ENCODE assay signal across 21 mouse cellular contexts in genomic region chr13:13463949-13464348, GRCm38 (mm10). TPM values are rescaled to one million over a fixed set of nuclear protein-coding genes. Genes with fewer than 3 reads are reported as not detected.
DNase-seq lines count a peak whose midpoint lies in the region; ATAC-seq and TF ChIP-seq lines count a peak whose summit lies in the region.
"Had no signal": no experiment of that assay in that cellular context is flagged by ENCODE, and none has a peak within 500 bp of the region (broad histone marks: within the 10 kb centered on the region; RNA-seq: fewer than 3 reads in every experiment).

No protein-coding gene starts in this region.

- peaks cover 16% of the 10 kb centered on the region for H3K4me1 ChIP-seq in heart, embryonic 15.5 days (replicated peaks)
- H3K4me1 ChIP-seq in intestine, embryonic 16.5 days (ENCODE audit: control insufficient read depth, insufficient read depth, low read length), result no peaks in the 10 kb centered on the region
- H3K4me1 ChIP-seq in liver, embryonic 13.5 days (replicated peaks), result 0 out of 2 replicates have a peak, but pooled peaks cover 15% of the 10 kb centered on the region
- peaks cover 10% of the 10 kb centered on the region; the same call in 1 of the 2 replicates for H3K4me1 ChIP-seq in liver, postnatal 0 days (ENCODE audit: insufficient read depth)
- no peaks in the 10 kb centered on the region for H3K4me1 ChIP-seq in thymus, adult 2 months (replicated peaks; ENCODE audit: control insufficient read depth, insufficient read depth, low read length)
- H3K4me1 ChIP-seq: forebrain, embryonic 13.5 days had no signal

- H3K27me3 ChIP-seq in heart, embryonic 15.5 days, result no peaks in the 10 kb centered on the region
- H3K27me3 ChIP-seq in intestine, embryonic 16.5 days (replicated peaks; ENCODE audit: control insufficient read depth, insufficient read depth, low read length), result no peaks in the 10 kb centered on the region
- H3K27me3 ChIP-seq in liver, embryonic 13.5 days, result no peaks in the 10 kb centered on the region
- H3K27me3 ChIP-seq in liver, postnatal 0 days (ENCODE audit: insufficient read depth, low read length), result no peaks in the 10 kb centered on the region
- no peaks in the 10 kb centered on the region for H3K27me3 ChIP-seq in thymus, adult 2 months (ENCODE audit: control insufficient read depth, insufficient read depth, low read length)
- H3K27me3 ChIP-seq: embryonic facial prominence, embryonic 13.5 days; forebrain, embryonic 13.5 days; hindbrain, embryonic 15.5 days had no signal

- no peak overlapping the region for H3K9ac ChIP-seq in heart, embryonic 15.5 days
- no peak overlapping the region for H3K9ac ChIP-seq in intestine, embryonic 16.5 days (ENCODE audit: low read depth, low read length)
- H3K9ac ChIP-seq in liver, embryonic 13.5 days, result no peak overlapping the region
- no peak overlapping the region for H3K9ac ChIP-seq in liver, postnatal 0 days (replicated peaks)
- H3K9ac ChIP-seq: embryonic facial prominence, embryonic 13.5 days; forebrain, embryonic 13.5 days; forebrain, postnatal 0 days; hindbrain, embryonic 15.5 days had no signal

- H3K9me3 ChIP-seq in heart, embryonic 15.5 days (replicated peaks), result no peaks in the 10 kb centered on the region
- H3K9me3 ChIP-seq in intestine, embryonic 16.5 days (ENCODE audit: control insufficient read depth, low read length), result no peaks in the 10 kb centered on the region
- H3K9me3 ChIP-seq in liver, embryonic 13.5 days (replicated peaks), result no peaks in the 10 kb centered on the region
- H3K9me3 ChIP-seq in liver, postnatal 0 days (ENCODE audit: low read length), result no peaks in the 10 kb centered on the region
- H3K9me3 ChIP-seq: embryonic facial prominence, embryonic 13.5 days; forebrain, embryonic 13.5 days; heart, embryonic 10.5 days; hindbrain, embryonic 15.5 days had no signal

- intact Hi-C loops in heart, postnatal 14 days (cut with DNase I), result no loop called here

- 70% methylated on average over 3 of the region's 3 CpGs for WGBS in heart, embryonic 15.5 days
- 89% methylated on average over 3 of the region's 3 CpGs for WGBS in intestine, embryonic 16.5 days
- 63% methylated on average over 3 of the region's 3 CpGs for WGBS in liver, embryonic 13.5 days (ENCODE audit: insufficient replicate concordance)
- WGBS in liver, postnatal 0 days (ENCODE audit: insufficient replicate concordance), result 48% methylated on average over 3 of the region's 3 CpGs
- WGBS in thymus, adult 2 months, result 95% methylated on average over 3 of the region's 3 CpGs

- TF ChIP-seq CTCF in liver, postnatal 0 days (IDR thresholded peaks at IDR 0.05; ENCODE audit: low read depth), result no peak
- no peak for TF ChIP-seq CTCF in thymus, adult 2 months (IDR thresholded peaks at IDR 0.05; ENCODE audit: borderline replicate concordance, control insufficient read depth, extremely low read depth, insufficient read depth, low read length, poor library complexity)

- peak; percentile 76 for TF ChIP-seq EP300 in liver, postnatal 0 days (IDR thresholded peaks at IDR 0.05; ENCODE audit: low read depth)

- H3K36me3 ChIP-seq in heart, embryonic 15.5 days, result peaks cover 10% of the 10 kb centered on the region; the same call in 1 of the 2 replicates
- no peaks in the 10 kb centered on the region; the same call in 1 of the 2 replicates for H3K36me3 ChIP-seq in intestine, embryonic 16.5 days (ENCODE audit: control insufficient read depth, insufficient read depth, low read length)
- no peaks in the 10 kb centered on the region; the same call in 1 of the 2 replicates for H3K36me3 ChIP-seq in liver, embryonic 13.5 days
- no peaks in the 10 kb centered on the region; the same call in 1 of the 2 replicates for H3K36me3 ChIP-seq in liver, postnatal 0 days (replicated peaks; ENCODE audit: insufficient read depth, low read length)
- H3K36me3 ChIP-seq in thymus, adult 2 months (ENCODE audit: control insufficient read depth, insufficient read depth, low read length), result no peaks in the 10 kb centered on the region
- H3K36me3 ChIP-seq: hindbrain, embryonic 15.5 days had no signal

- ATAC-seq in heart, embryonic 15.5 days (replicated peaks; ENCODE audit: insufficient number of reproducible peaks, insufficient read depth, low FRiP score, low read depth), result no peak
- ATAC-seq in intestine, embryonic 16.5 days, result peak; percentile 79
- peak; percentile 65 for ATAC-seq in liver, embryonic 13.5 days (ENCODE audit: low read depth)
- peak; percentile 96 for ATAC-seq in liver, postnatal 0 days
- ATAC-seq: forebrain, embryonic 13.5 days; forebrain, postnatal 0 days had no signal

- peak overlapping the region; percentile 3; the same call in 1 of the 2 replicates for H3K4me2 ChIP-seq in heart, embryonic 15.5 days
- H3K4me2 ChIP-seq in intestine, embryonic 16.5 days (ENCODE audit: low read depth, low read length), result no peak overlapping the region
- no peak overlapping the region for H3K4me2 ChIP-seq in liver, embryonic 13.5 days
- H3K4me2 ChIP-seq in liver, postnatal 0 days (ENCODE audit: low read depth, low read length), result no peak overlapping the region
- H3K4me2 ChIP-seq: embryonic facial prominence, embryonic 13.5 days; forebrain, embryonic 13.5 days; hindbrain, embryonic 15.5 days had no signal

- no peak overlapping the region for H3K27ac ChIP-seq in heart, embryonic 15.5 days
- no peak overlapping the region for H3K27ac ChIP-seq in intestine, embryonic 16.5 days (ENCODE audit: low read length)
- H3K27ac ChIP-seq in liver, embryonic 13.5 days, result peak overlapping the region; percentile 36
- H3K27ac ChIP-seq in liver, postnatal 0 days (ENCODE audit: low read depth), result peak overlapping the region; percentile 84
- no peak overlapping the region for H3K27ac ChIP-seq in thymus, adult 2 months (ENCODE audit: control insufficient read depth, insufficient read depth, low read length)
- H3K27ac ChIP-seq: embryonic facial prominence, embryonic 13.5 days; forebrain, embryonic 13.5 days; heart, embryonic 10.5 days; hindbrain, embryonic 15.5 days had no signal

- TF ChIP-seq POLR2A in thymus, adult 2 months (IDR thresholded peaks at IDR 0.05; ENCODE audit: control insufficient read depth, extremely low read depth, insufficient read depth, low read length, poor library complexity), result no peak

- no peak for DNase-seq in heart, postnatal 14 days
- no peak for DNase-seq in liver, embryonic 13.5 days
- peak; percentile 54 for DNase-seq in liver, postnatal 0 days
- DNase-seq in cerebellum, adult 18-20 months, result no peak
- no peak for DNase-seq in adipocyte (ENCODE audit: low spot score)
- DNase-seq in thymus, adult 2 months, result no peak
- DNase-seq: adrenal gland, postnatal 14 days; cerebellum, adult 11-12 months; cerebellum, adult 9-11 months; cerebellum, postnatal 36 days; forebrain, postnatal 0 days; gastrocnemius, postnatal 25 days; heart, adult 18-20 months; heart, postnatal 36 days had no signal

- H3K4me3 ChIP-seq in heart, embryonic 15.5 days, result no peak overlapping the region
- no peak overlapping the region for H3K4me3 ChIP-seq in intestine, embryonic 16.5 days (ENCODE audit: low read length)
- no peak overlapping the region for H3K4me3 ChIP-seq in liver, embryonic 13.5 days (replicated peaks)
- H3K4me3 ChIP-seq in liver, postnatal 0 days (ENCODE audit: low read depth, low read length), result no peak overlapping the region
- H3K4me3 ChIP-seq in thymus, adult 2 months (ENCODE audit: control insufficient read depth, insufficient read depth, low read length), result no peak overlapping the region
- H3K4me3 ChIP-seq: embryonic facial prominence, embryonic 13.5 days; forebrain, embryonic 13.5 days; heart, embryonic 10.5 days; hindbrain, embryonic 15.5 days had no signal

RNA-seq across cellular contexts. Expression of gene Nid1, which starts 26.6 kb away (rescaled TPM):
- 75.8 and 111 TPM in 2 replicates for polyA plus RNA-seq in heart, embryonic 15.5 days (2015; fragmentation: Nextera tagmentation; extraction: Ambion mirVana)
- total RNA-seq in heart, postnatal 14 days (2021), result 100 to 1,000 TPM; 174 to 192 TPM
- 58.7 and 69.7 TPM in 2 replicates for polyA plus RNA-seq in intestine, embryonic 16.5 days (2015; fragmentation: Nextera tagmentation; extraction: Ambion mirVana)
- polyA plus RNA-seq in liver, embryonic 13.5 days (2015; fragmentation: Nextera tagmentation; extraction: Ambion mirVana), result 13.4 and 16.3 TPM in 2 replicates
- polyA plus RNA-seq in liver, postnatal 0 days (2015; fragmentation: Nextera tagmentation; extraction: Ambion mirVana), result 14.8 and 17.9 TPM in 2 replicates
- 15.8 and 19.0 TPM in 2 replicates for polyA plus RNA-seq in thymus, adult 2 months (2012; rRNA removed)
- total RNA-seq: MEL had no signal

Comparison
In these comparisons a context has a peak if more than half of its experiments do, and no peak if none do; other contexts are left out.
1. H3K27ac ChIP-seq: peak in liver, embryonic 13.5 days (single experiment) and liver, postnatal 0 days (single experiment); none in heart, embryonic 15.5 days (single experiment), intestine, embryonic 16.5 days (single experiment) and thymus, adult 2 months (single experiment).